Mouse (Mus musculus): ENCODE measurements around the gene Brpf3.

DNA sequence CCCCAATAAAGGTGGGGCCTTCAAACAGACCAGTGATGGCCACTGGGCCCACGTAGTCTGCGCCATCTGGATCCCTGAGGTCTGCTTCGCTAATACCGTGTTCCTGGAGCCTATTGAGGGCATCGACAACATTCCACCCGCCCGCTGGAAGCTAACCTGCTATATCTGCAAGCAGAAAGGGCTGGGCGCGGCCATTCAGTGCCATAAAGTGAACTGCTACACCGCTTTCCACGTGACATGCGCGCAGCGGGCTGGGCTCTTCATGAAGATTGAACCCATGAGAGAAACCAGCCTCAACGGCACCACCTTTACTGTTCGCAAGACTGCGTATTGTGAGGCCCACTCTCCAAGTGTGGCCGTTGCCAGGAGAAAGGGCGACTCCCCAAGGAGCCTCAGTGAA, 5.9 kb downstream of the Brpf3 start:
- TF ChIP-seq POLR2A (IDR thresholded peaks at IDR 0.05; ENCODE audit: borderline replicate concordance, insufficient read depth, low read length) (no peak), CTCF (IDR thresholded peaks at IDR 0.05; ENCODE audit: borderline replicate concordance, insufficient read depth, low read depth, low read length) (no peak)
